Mouse (Mus musculus) neural tube, embryonic 12.5 days (tissue): ENCODE measurements around the gene Amhr2. TPM values are rescaled to one million over a fixed set of nuclear protein-coding genes. Genes with fewer than 3 reads are reported as not detected.

Source experiments
- ATAC-seq: fragments of 200-750 bp; cut with Nextera tagmentation; 2 replicates; pipeline ENCODE4 v1.8.0; 2017; ENCODE audit warnings: low read depth, mild to moderate bottlenecking, moderate TSS enrichment, moderate library complexity; ENCODE audit not compliant: low FRiP score
- H3K27ac ChIP-seq: fragments of 300-500 bp; sonication (generic); 2 replicates; pipeline ENCODE4 v1.5.1; 2016
- H3K27me3 ChIP-seq: fragments of 300-500 bp; sonication (generic); replicated peaks from 2 replicates; pipeline ENCODE4 v1.6.1; 2016; ENCODE audit warnings: mild to moderate bottlenecking
- H3K36me3 ChIP-seq: fragments of 300-500 bp; sonication (generic); 2 replicates; pipeline ENCODE4 v1.6.1; 2016; ENCODE audit warnings: mild to moderate bottlenecking
- H3K4me1 ChIP-seq: fragments of 300-500 bp; sonication (generic); 2 replicates; pipeline ENCODE4 v1.6.1; 2016
- H3K4me2 ChIP-seq: fragments of 300-500 bp; sonication (generic); replicated peaks from 2 replicates; pipeline ENCODE4 v1.6.1; 2016; ENCODE audit warnings: mild to moderate bottlenecking
- H3K4me3 ChIP-seq: fragments of 300-500 bp; sonication (generic); 2 replicates; pipeline ENCODE4 v1.5.1; 2016
- H3K9ac ChIP-seq: fragments of 300-500 bp; sonication (generic); 2 replicates; pipeline ENCODE4 v1.6.1; 2016; ENCODE audit warnings: mild to moderate bottlenecking
- H3K9me3 ChIP-seq: fragments of 300-500 bp; sonication (generic); 2 replicates; pipeline ENCODE4 v1.6.1; 2016; ENCODE audit warnings: mild to moderate bottlenecking
- WGBS: fragments of 180-500 bp; shearing (Covaris S2); methylation state at CpG from one replicate; pipeline ENCODE4 v1.1.7; 2016; 5-methylcytosine and 5-hydroxymethylcytosine counted together
- polyA plus RNA-seq: library from polyadenylated mRNA; unstranded; fragments of >200 nt; fragmentation: Nextera tagmentation; extraction: Ambion mirVana; gene quantifications from 2 replicates; pipeline ENCODE4 v1.2.1, GENCODE M21; 2016

Amhr2 gene
- polyA plus RNA-seq: 0.23 TPM in 2 replicates

DNA sequence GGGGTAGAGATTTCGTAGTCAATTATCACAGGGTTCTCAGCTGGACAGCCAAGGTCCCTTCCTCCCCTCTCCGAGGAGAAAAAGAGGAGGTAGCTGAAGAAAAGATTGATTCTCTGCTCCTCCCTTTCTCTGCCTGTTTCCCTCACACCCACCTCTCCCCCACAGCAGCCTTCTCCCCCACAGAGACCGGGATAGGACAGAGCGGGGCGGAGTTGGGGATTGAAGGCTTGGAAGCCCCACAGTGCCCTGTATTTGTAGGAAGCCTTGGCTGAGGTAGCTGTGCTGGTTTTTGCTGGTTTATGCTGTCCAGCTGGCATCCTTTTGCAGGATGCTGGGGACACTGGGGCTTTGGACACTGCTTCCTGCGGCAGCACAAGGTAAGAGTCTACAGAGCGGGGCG, at the start of gene Amhr2:
Amhr2 (plus strand) TSS at position 222 of the 400 bp plus-strand sequence.
- Histone ChIP-seq H3K4me2 (no peak within 1 kb of the TSS), H3K27me3 (no peaks in the 10 kb centered on the region), H3K9me3 (no peaks in the 10 kb centered on the region), H3K4me1 (no peaks in the 10 kb centered on the region), H3K4me3 (no peak within 1 kb of the TSS), H3K36me3 (no peaks in the 10 kb centered on the region), H3K9ac (no peak within 1 kb of the TSS), H3K27ac (no peak within 1 kb of the TSS)
- 69% methylated on average over 8 of the region's 8 CpGs for WGBS
- ATAC-seq: no peak

DNA sequence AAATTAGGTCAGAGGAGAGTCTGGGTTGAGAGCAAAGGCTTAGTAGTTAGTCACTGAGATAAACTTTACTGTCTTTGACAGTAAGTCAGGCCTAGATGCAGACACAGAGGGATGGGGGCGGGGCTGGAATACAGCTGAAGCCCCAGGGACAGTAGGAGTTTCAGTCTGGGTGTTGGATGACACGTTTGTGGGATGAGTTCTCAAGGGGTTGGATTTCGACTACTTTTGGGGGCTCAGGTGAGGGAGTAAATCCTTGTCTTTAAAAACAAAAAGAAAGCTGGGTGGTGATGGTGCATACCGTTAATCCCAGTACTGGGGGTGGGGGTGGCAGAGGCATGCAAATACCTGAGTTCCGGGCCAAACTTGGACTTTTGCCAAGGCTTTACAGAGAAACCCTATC, 46.5 kb upstream of the Amhr2 start:
- no peaks in the 10 kb centered on the region for H3K27me3 ChIP-seq
- no peaks in the 10 kb centered on the region for H3K36me3 ChIP-seq
- 32% methylated on average over 5 of the region's 5 CpGs for WGBS
- no peak overlapping the region for H3K4me3 ChIP-seq
- H3K4me1 ChIP-seq: peaks cover 8% of the 10 kb centered on the region
- H3K9me3 ChIP-seq: no peaks in the 10 kb centered on the region
- H3K9ac ChIP-seq: no peak overlapping the region
- H3K4me2 ChIP-seq: peak overlapping the region; percentile 78; the same call in 1 of the 2 replicates
- no peak for ATAC-seq
- no peak overlapping the region for H3K27ac ChIP-seq

DNA sequence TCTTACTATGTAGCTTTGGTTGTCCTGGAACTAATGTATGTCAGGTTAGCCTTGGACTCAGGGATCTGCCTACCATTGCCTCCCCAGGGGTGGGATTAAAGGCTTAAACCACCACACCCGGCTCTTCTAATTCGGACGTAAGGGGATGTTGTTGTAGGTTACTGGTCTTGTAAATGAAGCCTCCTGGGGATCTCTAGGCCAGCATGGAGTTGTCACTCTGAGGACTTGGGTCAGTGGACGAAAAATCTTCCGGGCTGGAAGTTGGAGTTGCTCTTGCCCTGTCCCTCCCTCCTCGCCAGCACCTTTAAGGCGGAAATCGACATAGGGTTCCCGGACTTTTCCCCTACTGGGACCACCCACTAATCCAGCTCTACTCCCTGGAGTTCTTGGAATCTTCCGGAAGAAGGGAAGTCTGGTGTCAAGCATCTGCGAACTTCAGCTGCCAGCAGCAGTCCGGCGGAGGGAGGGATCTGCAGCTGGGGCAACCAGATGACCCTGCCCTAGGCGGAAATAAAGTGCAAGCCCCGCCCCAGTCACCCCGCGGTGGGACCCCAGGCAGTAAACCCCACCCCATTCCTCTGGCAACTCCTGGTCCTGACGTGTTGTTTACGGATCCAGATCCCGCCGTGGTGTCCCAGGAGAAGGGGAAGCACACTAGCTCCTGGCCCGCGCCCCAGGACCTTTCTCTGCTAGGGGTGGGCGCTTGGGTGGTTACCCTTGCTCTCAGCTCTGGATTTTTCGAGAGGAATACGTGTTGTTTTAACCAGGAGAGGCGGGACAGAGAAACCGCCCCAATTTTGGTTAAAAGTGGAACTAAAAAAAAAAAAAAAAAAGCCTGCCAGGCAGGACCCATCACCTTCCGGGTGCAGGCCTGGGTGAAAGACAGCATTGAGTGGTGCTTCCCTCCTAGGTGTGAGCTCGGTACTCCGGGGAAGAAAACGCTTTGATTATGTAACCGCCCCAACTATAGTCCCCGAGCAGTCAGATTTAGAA, 45.6 kb upstream of the Amhr2 start:
- ATAC-seq: no peak
- 4% methylated on average over 34 of the region's 34 CpGs for WGBS
- H3K27ac ChIP-seq: no peak overlapping the region; the same call in 1 of the 2 replicates

DNA sequence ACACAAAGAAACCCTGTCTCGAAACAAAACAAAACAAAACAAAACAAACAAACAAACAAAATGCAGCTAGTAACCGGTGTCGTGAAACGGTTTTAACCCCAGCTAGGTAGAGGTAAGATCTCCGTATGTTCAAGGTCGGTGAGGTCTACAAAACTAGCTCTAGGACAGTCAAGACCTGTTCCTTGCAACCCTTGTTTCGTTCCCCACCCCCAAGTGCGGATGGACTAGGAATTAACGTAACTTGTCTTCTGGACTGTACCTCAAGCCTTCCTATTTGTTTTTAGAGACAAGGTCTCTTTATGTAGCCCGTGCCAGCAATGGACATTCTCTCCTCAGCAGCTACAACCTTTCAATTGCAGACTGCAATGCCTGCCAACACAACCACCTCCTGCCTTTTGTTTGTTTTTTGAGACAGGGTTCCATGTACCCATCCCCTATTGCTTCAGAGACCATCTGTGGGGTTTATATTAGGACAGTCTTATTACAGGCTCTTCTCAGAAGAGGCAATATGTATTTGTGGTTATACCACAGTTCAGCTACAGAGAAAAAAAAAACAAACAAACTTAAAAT, 44.6 kb upstream of the Amhr2 start:
- H3K27ac ChIP-seq: no peak overlapping the region
- H3K4me1 ChIP-seq: peaks cover 8% of the 10 kb centered on the region
- H3K9ac ChIP-seq: no peak overlapping the region
- H3K4me3 ChIP-seq: no peak overlapping the region
- WGBS: 84% methylated on average over 10 of the region's 10 CpGs
- H3K27me3 ChIP-seq: no peaks in the 10 kb centered on the region
- no peak for ATAC-seq
- no peaks in the 10 kb centered on the region for H3K36me3 ChIP-seq
- no peak overlapping the region for H3K4me2 ChIP-seq
- H3K9me3 ChIP-seq: no peaks in the 10 kb centered on the region

More for the DNA sequence above, 45.6 kb upstream of the Amhr2 start:
- peak overlapping the region; percentile 40 for H3K4me3 ChIP-seq
- H3K4me1 ChIP-seq: peaks cover 8% of the 10 kb centered on the region
- no peaks in the 10 kb centered on the region for H3K36me3 ChIP-seq
- no peaks in the 10 kb centered on the region for H3K27me3 ChIP-seq
- H3K9ac ChIP-seq: peak overlapping the region; percentile 52
- no peaks in the 10 kb centered on the region for H3K9me3 ChIP-seq
- peak overlapping the region; percentile 78 for H3K4me2 ChIP-seq

DNA sequence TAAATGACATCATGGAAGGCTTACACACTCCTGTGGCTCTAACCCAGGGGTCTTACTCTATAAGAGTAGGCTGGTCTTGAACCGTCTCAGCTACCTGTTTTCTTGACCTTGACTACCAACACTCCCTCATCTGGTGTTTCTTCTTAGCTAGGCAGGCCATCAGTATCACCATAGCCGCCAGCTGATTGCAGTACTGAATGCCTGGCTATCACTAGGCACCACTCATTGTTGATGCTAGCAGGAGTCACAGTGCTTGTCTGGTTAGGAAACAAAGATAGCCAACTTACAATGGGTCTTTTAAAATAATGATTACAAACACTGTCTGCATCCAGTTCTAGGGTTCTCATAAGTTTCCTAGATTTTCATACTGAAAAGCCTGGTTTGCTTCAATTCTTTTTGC, 43.9 kb upstream of the Amhr2 start:
- H3K36me3 ChIP-seq: no peaks in the 10 kb centered on the region
- H3K9ac ChIP-seq: no peak overlapping the region
- H3K27me3 ChIP-seq: no peaks in the 10 kb centered on the region
- H3K9me3 ChIP-seq: no peaks in the 10 kb centered on the region
- ATAC-seq: no peak
- H3K4me3 ChIP-seq: no peak overlapping the region
- H3K4me1 ChIP-seq: peaks cover 8% of the 10 kb centered on the region
- H3K27ac ChIP-seq: no peak overlapping the region
- WGBS: 78% methylated on average over 2 of the region's 2 CpGs
- no peak overlapping the region for H3K4me2 ChIP-seq

DNA sequence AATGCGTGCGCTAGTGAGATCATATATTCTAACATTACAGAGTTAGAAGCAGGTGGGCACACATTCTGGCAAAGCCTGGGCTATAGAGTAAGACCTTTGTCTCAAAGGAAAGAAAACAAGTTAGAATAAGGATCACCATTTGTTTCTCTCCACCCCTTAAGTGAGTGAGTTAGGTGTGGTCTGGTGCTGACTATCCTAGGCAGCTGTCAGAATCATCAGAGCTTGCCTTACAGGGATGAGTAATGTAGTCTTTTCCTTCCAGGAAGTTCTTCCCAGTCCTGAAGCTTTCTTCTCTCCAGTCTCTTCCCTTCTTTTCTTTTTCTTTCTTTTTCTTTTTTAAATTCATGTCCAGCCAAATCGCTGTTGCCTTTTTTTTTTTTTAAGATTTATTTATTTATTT, 43.0 kb upstream of the Amhr2 start:
- Histone ChIP-seq H3K36me3 (no peaks in the 10 kb centered on the region), H3K4me3 (no peak overlapping the region), H3K27me3 (no peaks in the 10 kb centered on the region), H3K4me2 (no peak overlapping the region), H3K9ac (no peak overlapping the region), H3K4me1 (peaks cover 10% of the 10 kb centered on the region), H3K9me3 (no peaks in the 10 kb centered on the region), H3K27ac (no peak overlapping the region)
- ATAC-seq: no peak
- WGBS: over 99% methylated on average over 3 of the region's 3 CpGs

DNA sequence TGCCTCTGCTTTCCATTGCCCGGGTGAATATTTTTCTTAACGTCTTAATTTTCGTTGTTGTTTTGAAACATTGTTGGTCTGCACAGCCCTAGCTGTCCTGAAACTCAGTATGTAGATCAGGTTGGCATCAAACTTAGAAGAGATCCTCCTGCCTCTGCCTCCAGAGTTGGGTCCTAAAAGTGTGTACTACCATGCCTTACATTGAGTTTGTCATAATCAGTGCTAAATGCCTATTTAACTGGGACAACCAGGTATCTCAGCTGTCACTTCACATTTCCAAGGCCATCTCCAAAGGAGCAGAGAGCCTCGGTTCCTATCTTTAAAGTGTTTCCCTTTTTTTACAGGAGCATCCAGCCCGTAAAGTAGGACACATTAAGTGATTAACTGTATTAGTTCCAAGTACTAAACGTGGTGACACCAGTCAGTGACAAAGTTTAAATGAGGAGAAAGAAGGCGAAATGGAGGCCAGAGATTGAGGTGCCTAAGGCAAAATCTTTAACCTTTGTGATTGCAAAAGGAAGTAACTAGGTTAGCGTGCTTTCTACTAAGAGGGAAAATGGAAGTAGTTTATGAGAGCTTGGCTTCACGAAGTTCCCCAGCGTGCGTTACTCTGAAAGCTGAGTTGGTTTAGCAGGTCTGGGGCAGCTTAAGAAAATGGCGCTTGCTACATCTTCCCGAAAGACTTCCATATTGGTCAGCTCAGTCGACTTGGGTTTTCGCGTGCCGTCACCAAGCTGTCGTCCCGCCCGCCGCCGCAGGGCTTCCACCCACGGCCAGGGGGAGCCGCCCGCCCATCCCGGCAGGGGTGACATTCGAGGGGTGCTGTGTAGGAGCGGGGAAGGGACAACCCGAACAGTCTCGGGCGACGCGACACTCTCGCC, 40.3 kb upstream of the Amhr2 start:
- Histone ChIP-seq H3K9me3 (no peaks in the 10 kb centered on the region), H3K4me2 (peak overlapping the region; percentile 59), H3K27me3 (no peaks in the 10 kb centered on the region), H3K4me1 (peaks cover 24% of the 10 kb centered on the region), H3K4me3 (peak overlapping the region; percentile 46), H3K27ac (peak overlapping the region; percentile 92), H3K9ac (peak overlapping the region; percentile 63), H3K36me3 (peaks cover 22% of the 10 kb centered on the region)
- WGBS: 16% methylated on average over 34 of the region's 34 CpGs
- no peak for ATAC-seq

DNA sequence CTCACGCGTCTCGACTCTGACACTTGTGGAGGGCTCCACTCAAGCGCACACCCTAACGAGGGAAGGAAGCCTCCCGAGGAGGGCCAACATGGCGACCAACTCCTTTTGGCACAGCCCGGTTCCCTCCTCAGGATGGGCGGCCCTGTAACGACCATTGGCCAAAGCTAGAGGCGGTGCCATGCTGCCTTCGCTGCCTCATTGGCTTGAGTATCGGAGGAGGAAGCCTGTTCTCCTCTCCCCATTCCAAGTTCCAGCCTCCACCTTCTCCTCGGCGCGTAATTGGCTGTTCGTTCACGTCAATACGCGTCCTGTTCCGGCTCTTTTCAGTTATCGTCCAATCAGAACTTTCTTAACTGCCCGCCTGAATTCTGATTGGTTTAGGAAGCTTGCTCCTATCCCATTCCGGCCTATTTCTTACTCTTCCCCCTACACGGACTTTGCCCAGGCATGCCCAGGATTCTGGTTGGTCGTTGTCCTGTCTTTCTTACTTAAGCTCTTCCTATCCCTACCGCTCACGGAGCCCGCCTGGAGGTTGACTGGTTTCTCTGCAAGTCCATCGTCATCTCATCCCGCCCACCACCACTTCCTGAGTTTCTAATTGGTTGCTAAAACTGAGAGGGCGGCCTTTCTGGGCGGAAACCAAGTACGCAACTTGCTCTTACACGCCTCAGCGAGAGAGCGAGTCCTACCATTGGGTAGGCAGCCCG, 39.5 kb upstream of the Amhr2 start, which contains the start of gene Sp1:
Sp1 (plus strand) TSS at position 655 of the 707 bp plus-strand sequence.
- peaks cover 30% of the 10 kb centered on the region for H3K36me3 ChIP-seq

DNA sequence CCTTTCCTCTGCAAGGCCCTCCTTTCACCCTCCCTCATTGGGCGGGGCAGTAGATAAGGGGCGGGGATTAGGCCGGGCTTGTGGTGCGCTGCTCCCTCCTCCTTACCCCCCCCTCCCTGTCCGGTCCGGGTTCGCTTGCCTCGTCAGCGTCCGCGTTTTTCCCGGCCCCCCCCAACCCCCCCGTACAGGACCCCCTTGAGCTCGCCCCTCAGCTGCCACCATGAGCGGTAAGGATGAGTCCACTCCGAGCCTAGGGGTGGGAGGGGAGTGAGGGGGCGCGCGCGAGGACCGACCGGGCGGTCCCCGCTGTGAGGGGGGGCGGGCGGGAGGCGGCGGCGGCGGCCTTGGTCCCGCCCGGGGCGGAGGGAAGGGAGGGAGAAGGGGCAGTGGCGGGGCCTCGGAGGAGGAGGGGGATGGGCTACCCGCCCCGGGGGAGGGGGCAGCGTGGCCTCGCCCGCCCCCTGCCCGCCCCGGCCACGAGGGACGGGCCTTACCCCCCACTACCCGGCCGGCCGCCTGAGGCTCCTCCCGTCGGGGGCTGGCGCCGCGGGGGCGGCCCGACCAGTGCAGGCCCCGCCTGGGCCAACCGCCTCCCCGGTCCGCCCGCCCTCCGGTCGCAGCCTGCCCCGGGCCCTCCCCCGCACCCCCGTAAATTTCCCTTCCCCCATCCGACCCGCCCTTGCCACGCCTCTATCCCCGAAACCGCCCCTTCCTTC, 38.8 kb upstream of the Amhr2 start:
- H3K4me2 ChIP-seq: peak overlapping the region; percentile 61
- H3K4me1 ChIP-seq: peaks cover 33% of the 10 kb centered on the region
- no peak for ATAC-seq
- peak overlapping the region; percentile 92 for H3K4me3 ChIP-seq
- peaks cover 34% of the 10 kb centered on the region for H3K36me3 ChIP-seq
- WGBS: under 1% methylated on average over 45 of the region's 69 CpGs
- peak overlapping the region; percentile 88 for H3K27ac ChIP-seq
- H3K9me3 ChIP-seq: no peaks in the 10 kb centered on the region
- H3K27me3 ChIP-seq: no peaks in the 10 kb centered on the region
- H3K9ac ChIP-seq: peak overlapping the region; percentile 97

More for the DNA sequence above, 39.5 kb upstream of the Amhr2 start, which contains the start of gene Sp1:
- Histone ChIP-seq H3K9ac (peak within 1 kb of the TSS; percentile 97), H3K4me3 (peak within 1 kb of the TSS; percentile 92), H3K4me2 (peak within 1 kb of the TSS; percentile 61), H3K4me1 (peaks cover 32% of the 10 kb centered on the region), H3K9me3 (no peaks in the 10 kb centered on the region), H3K27ac (peak within 1 kb of the TSS; percentile 92), H3K27me3 (no peaks in the 10 kb centered on the region)
- WGBS: under 1% methylated on average over 38 of the region's 38 CpGs
- ATAC-seq: peak; percentile 99

DNA sequence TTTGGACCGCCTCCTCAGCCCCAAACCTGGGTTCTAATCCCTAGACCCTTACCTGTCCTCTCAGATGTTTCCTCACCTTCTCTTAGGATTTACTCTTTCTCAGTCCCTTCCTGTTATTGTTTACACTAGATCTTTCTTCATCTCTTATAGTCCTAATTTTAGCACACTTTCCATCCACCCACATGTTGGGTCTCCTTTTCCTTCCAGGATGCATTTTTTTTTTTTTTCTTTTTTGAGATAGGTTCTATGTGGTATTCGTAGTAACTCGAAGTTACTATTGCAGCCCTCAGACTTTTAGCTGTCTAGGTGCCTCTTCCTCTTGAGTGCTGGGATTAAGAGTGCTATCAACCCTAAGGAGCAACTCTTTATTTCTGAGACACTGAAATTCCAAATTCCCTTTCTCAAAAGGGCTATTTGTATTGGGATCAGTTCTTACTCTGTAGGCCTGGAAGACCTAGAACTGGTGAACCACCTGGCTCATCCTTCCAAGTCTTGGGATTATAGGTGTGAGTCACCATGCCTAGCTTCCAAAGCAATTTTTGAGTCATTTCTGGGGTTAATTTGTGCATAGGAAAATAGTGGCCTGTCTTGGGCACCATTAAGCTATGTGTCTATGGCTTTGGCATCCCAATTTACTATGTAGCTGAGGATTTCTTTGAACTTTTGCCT, 38.1 kb upstream of the Amhr2 start:
- 41% methylated on average over 3 of the region's 3 CpGs for WGBS
- H3K9me3 ChIP-seq: no peaks in the 10 kb centered on the region

More for the DNA sequence above, 38.1 kb upstream of the Amhr2 start:
- peaks cover 41% of the 10 kb centered on the region for H3K36me3 ChIP-seq
- peak overlapping the region; percentile 61 for H3K4me2 ChIP-seq
- H3K9ac ChIP-seq: peak overlapping the region; percentile 97
- H3K27me3 ChIP-seq: no peaks in the 10 kb centered on the region
- H3K4me1 ChIP-seq: peaks cover 38% of the 10 kb centered on the region
- H3K27ac ChIP-seq: peak overlapping the region; percentile 88
- peak overlapping the region; percentile 92 for H3K4me3 ChIP-seq
- ATAC-seq: no peak
